Comparison of ENCODE assay signal across 8 mouse cellular contexts in genomic region chr12:57230192-57230706, GRCm38 (mm10). TPM values are rescaled to one million over a fixed set of nuclear protein-coding genes. Genes with fewer than 3 reads are reported as not detected.
A peak's percentile ranks its signal among the peaks of the same experiment; 100 is the strongest.
DNase-seq lines count a peak whose midpoint lies in the region; ATAC-seq and TF ChIP-seq lines count a peak whose summit lies in the region.

Gene Prps1l3, plus strand, starts transcription at chr12:57230412.
Gene Mipol1, plus strand, starts transcription at chr12:57230427.

- CTCF ChIA-PET in Patski (lab: Charles Lee): no interaction called here

- H3K4me3 ChIP-seq in hindbrain, embryonic 14.5 days (replicated peaks; ENCODE audit: low read length): peak within 1 kb of the TSS; percentile 86

- POLR2A ChIA-PET in Patski (lab: Charles Lee): no interaction called here

- H3K4me2 ChIP-seq in hindbrain, embryonic 14.5 days (replicated peaks): peak within 1 kb of the TSS; percentile 69

- DNase-seq in Patski (ENCODE audit: low read depth, low spot score): peak; percentile 41
- peak; percentile 90 to 91 for DNase-seq in cerebellum, postnatal 14 days
- peak; percentile 68 to 73 for DNase-seq in frontal cortex, postnatal 25 days (ENCODE audit: low spot score in 2 of 2)
- peak; percentile 94 for DNase-seq in hindbrain, embryonic 14.5 days (ENCODE audit: low spot score)
- peak; percentile 86 to 89 for DNase-seq in layer of hippocampus, postnatal 36 days
- DNase-seq in lung, postnatal 36 days: peak; percentile 91
- peak; percentile 96 for DNase-seq in retina, postnatal 1 day
- peak; percentile 74 to 88 for DNase-seq in urinary bladder, adult 18-20 months (ENCODE audit: low spot score in 2 of 2)

- TF ChIP-seq CTCF in Patski (IDR thresholded peaks at IDR 0.05): no peak

- in situ Hi-C loops in Patski (cut with MboI; ENCODE audit: low pct_unique_long_range_greater_than_20kb): no loop called here

- H3K4me1 ChIP-seq in hindbrain, embryonic 14.5 days (replicated peaks; ENCODE audit: control insufficient read depth, insufficient read depth, low read length): peaks cover 10% of the 10 kb centered on the region

- peak within 1 kb of the TSS; percentile 83 for H3K27ac ChIP-seq in hindbrain, embryonic 14.5 days

- peak within 1 kb of the TSS; percentile 76 for H3K9ac ChIP-seq in hindbrain, embryonic 14.5 days

- WGBS in hindbrain, embryonic 14.5 days: under 1% methylated on average over 58 of the region's 58 CpGs

- no peaks in the 10 kb centered on the region for H3K9me3 ChIP-seq in hindbrain, embryonic 14.5 days (ENCODE audit: control insufficient read depth, low read length)

- H3K36me3 ChIP-seq in hindbrain, embryonic 14.5 days (replicated peaks; ENCODE audit: control insufficient read depth, insufficient read depth): no peaks in the 10 kb centered on the region

- no peaks in the 10 kb centered on the region for H3K27me3 ChIP-seq in Patski
- no peaks in the 10 kb centered on the region for H3K27me3 ChIP-seq in hindbrain, embryonic 14.5 days (ENCODE audit: control insufficient read depth, insufficient read depth, low read length)

- ATAC-seq in Patski: peak; percentile 96
- ATAC-seq in hindbrain, embryonic 14.5 days (ENCODE audit: low FRiP score): peak; percentile 99

RNA-seq across cellular contexts. Expression of gene Prps1l3, which starts in this region (rescaled TPM):
- polyA plus RNA-seq in Patski (2021): 40.8 TPM
- 30.0 and 31.0 TPM in 2 replicates for polyA plus RNA-seq in hindbrain, embryonic 14.5 days (2014; fragmentation: Nextera tagmentation; extraction: Ambion mirVana)
- 10 to 100 TPM; 17.5 to 20.0 TPM for total RNA-seq in layer of hippocampus, postnatal 36 days (2021)

RNA-seq across cellular contexts. Expression of gene Mipol1, which starts in this region (rescaled TPM):
- 14.2 TPM for polyA plus RNA-seq in Patski (2021)
- polyA plus RNA-seq in hindbrain, embryonic 14.5 days (2014; fragmentation: Nextera tagmentation; extraction: Ambion mirVana): 4.9 and 5.0 TPM in 2 replicates
- 1 to 10 TPM; 6.2 to 7.9 TPM for total RNA-seq in layer of hippocampus, postnatal 36 days (2021)

Comparison
In these comparisons a context has a peak if more than half of its experiments do, and no peak if none do; other contexts are left out.
1. Peak in every context shown above with its lines: DNase-seq, ATAC-seq, H3K4me3 ChIP-seq and H3K27ac ChIP-seq.
2. DNase-seq: peak in every context shown above with its lines; median percentile 96 in retina, postnatal 1 day; 94 in hindbrain, embryonic 14.5 days; 91 in lung, postnatal 36 days; 90 in cerebellum, postnatal 14 days; 88 in layer of hippocampus, postnatal 36 days; 81 in urinary bladder, adult 18-20 months; 70 in frontal cortex, postnatal 25 days; 41 in Patski.